Mouse (Mus musculus) cerebellum, adult (tissue): ENCODE data around the gene Dhx58.
A peak's percentile ranks its signal among the peaks of the same experiment; 100 is the strongest.

Experiments used
- ATAC-seq: cut with Nextera tagmentation; 2 replicates; pipeline ENCODE4 v1.9.2; 2017; ENCODE audit warnings: mild to moderate bottlenecking, moderate library complexity, mixed read lengths; ENCODE audit not compliant: insufficient number of reproducible peaks, low FRiP score, low TSS enrichment

Gene Dhx58

GRCm38 (mm10) chr11:100722493-100723028 lies 18.5 kb upstream of the Dhx58 start:
- no peak for ATAC-seq

DNA sequence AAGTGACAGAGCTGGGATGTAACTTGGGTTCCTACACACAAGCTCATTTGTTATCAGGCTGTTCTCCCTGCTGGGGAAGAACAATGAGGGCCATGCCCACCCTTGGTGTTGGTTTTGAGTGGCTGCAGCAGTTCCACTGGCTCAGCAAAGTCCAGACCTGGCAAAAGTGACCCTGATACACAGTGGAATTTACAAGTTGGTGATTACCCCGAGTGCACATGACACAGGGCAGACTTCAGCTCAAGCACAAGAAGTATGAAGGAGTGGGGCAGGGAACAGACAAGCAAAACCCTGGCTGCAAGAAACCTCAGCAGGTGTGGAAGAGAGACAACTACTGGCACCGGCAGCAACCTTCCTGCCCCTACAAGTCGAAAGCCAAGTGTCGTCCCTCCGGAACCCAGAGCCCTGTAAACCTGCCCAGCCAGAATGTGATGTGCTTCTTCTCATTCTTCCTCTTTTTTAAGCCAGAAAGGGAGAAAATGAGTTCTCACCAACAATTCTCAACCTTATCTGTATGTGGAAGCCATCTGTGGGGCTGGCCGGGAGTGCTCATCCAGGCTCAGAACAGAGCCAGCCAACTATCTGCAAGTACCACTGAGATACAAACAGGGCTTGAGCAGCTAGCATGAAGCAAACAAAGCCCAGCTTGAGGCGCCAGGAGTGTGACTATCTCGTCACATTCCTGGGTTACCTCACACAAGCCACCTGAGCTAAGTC lies 17.9 kb upstream of the Dhx58 start:
- ATAC-seq: no peak

GRCm38 (mm10) chr11:100721254-100721653 lies 17.2 kb upstream of the Dhx58 start:
- no peak for ATAC-seq

- ATAC-seq: no peak
Observed at GRCm38 (mm10) chr11:100720345-100720744, 16.3 kb upstream of the Dhx58 start.

- ATAC-seq: no peak
Observed at GRCm38 (mm10) chr11:100719893-100720292, 15.8 kb upstream of the Dhx58 start.

GRCm38 (mm10) chr11:100719312-100719711 lies 15.2 kb upstream of the Dhx58 start:
- ATAC-seq: no peak

DNA sequence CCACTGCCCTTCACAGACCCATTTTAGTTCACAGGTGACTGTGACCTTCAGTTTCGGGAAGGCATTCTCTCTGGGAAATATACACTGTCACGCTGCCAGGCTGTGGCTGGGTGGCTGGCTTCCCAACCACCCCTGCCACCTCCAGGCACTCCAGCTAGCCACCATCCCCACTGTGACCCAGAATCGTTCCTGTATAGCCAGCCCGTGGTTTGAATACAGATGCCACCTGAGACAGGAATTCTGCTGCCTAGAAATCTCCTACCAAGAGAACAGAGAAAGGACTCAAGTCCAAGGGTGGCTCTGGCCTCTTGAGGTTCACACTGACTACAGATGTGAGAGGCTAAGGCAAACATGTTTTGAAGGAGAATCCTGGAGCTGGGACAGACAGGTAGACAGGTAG lies 14.8 kb upstream of the Dhx58 start:
- no peak for ATAC-seq

DNA sequence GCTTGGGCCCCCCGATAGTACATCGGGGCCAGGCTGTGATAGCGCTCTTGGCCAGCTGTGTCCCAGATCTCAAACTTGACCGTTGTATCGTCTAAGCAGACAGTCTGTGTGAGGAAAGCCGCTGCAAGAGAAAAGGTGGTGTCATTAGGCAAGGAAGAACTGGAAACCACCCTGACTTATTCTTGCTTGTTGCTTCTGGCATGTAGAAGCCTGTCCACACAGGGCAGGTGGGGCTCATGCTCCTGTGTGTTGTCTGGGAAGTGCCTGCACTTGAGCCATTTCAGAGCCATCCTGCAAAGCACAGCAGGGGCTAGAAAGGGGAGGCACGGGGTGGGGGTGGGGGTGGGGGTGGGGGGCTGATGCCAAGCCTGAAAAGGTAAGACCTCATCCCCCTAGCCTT lies 14.4 kb upstream of the Dhx58 start:
- ATAC-seq: no peak

DNA sequence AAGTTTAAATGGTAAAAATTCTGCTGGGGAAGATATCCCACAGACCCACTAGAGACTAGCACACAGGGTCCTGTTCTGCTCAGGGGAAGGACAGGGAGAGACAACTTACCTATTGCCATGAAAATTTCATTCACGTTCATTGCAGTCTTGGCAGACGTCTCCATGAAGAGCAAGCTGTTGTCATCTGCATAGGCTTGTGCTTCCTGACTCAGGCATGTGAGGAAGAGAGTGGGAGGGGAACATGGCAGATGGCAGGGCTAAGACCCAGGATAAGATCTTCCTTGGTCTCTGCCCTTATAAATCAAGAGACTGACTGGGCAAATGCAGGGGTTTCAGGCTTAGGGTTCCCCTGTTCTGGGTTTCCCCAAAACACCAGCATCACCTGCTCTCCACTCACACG lies 12.6 kb upstream of the Dhx58 start:
- no peak for ATAC-seq

GRCm38 (mm10) chr11:100714948-100715347 lies 10.9 kb upstream of the Dhx58 start:
- ATAC-seq: no peak

DNA sequence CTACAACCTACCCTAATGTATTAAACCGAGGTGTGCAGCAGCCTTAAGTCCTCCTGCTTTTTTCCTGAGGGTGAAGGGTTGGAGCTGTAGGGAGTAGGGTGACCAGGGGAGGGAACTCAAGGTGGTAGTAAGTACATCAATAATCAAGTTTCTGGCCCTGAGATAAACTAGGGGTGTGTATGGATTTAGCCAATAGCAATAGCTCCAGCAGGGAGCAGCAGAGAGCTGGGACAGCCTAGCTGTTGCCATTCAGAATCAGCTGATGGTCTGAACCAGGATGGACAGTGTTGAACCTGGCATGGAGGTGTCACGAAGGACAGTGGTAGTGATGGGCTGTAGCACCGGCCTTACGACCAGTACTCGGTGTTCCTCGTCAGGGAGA lies 10.5 kb upstream of the Dhx58 start:
- ATAC-seq: no peak

DNA sequence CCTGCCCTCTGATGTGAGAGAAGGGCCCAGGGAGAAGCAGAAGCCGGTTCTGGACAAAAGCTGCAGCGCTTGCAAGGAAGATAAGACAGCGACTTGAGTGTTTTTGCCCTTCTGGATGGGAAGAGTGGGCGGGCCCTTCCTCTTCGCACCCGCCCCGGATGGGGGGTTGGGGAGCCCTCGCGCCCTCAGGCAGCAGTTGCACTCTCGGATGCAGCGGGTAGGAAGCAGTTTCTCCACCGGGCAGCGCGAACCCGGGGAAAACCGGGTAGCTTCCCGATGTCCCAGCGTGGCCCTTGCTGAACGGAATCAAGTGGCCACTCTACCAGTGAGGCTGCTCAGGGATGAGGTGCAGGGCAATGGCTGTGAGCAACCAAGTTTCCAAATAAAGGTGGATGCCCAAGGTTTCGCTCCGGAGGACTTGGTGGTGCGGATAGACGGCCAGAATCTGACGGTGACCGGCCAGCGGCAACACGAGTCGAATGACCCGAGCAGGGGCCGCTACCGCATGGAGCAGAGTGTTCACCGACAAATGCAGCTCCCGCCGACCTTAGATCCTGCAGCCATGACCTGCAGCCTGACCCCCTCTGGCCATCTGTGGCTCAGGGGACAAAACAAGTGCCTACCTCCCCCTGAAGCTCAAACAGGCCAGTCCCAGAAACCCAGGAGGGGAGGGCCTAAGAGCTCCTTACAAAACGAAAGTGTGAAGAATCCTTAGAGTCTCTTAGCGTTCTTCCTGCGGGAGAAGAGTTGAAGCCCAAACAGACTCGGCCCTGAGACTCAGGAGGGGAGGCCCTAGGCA lies 9.9 kb upstream of the Dhx58 start, which contains the start of gene Hspb9:
TSS of gene Hspb9 (plus strand) at position 116 of the 799 bp plus-strand sequence.
- no peak for ATAC-seq

DNA sequence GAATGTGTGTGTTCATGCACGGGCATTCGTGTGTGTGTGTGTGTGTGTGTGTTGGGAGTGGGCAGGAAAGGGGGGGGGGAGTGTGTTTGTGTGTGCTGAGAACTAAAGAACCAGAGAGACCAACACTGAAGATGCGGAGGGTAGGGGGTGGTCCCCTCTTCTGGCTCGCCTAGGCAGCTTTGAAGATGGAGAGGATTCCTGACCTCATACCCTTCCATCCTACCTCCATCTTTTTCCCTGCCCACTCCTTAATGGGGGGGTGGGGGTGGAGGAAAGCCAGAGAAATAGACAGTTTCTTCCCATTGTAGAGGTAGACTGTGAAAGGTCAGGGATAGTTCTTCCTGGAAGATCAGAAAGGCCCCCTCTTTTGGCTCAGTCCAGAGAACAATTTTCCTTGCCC lies 9.1 kb upstream of the Dhx58 start:
- no peak for ATAC-seq

- peak; percentile 83; the same call in 1 of the 2 replicates for ATAC-seq
Observed at GRCm38 (mm10) chr11:100711783-100712615, 7.9 kb upstream of the Dhx58 start, which contains the start of gene Kat2a. Gene Kat2a (minus strand): TSS chr11:100712465.

- no peak for ATAC-seq
Observed at GRCm38 (mm10) chr11:100710977-100711376, 6.9 kb upstream of the Dhx58 start.

GRCm38 (mm10) chr11:100710528-100710927 lies 6.5 kb upstream of the Dhx58 start:
- no peak for ATAC-seq

GRCm38 (mm10) chr11:100709201-100709810 lies 5.2 kb upstream of the Dhx58 start:
- ATAC-seq: no peak

DNA sequence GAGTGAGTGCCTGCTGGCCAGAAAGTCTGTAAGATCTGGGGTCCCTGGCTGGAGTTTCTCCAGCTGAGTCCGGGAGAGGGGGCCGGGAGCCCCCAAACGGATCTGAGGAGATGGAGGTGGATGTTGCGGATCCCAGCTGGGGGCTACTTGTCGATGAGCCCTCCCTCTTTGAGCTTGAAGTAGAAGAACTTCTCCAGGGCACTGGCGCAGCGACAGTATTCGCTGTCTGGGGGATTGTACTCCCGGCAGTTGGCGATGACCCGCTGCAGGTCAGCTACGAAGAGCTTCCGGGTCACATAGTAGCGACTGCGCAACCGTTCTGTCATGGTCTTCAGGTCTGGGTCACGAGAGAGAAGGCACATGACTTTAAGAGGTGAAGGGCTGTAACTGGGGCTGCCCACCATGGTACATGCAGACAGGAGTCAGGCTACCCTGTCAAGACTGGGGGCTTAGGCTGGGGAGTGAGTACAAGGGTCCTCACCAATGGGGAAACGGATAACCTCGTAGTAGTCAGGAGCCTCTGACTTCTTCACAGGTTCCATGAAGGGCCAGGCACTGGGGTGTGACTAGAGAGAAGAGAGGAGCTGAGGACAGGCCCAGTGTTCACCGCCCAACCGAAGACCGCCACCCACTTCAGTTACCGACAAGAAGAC lies 1.1 kb upstream of the Dhx58 start:
- ATAC-seq: no peak

GRCm38 (mm10) chr11:100703366-100703765 lies 705 bp downstream of the Dhx58 start:
- ATAC-seq: no peak

GRCm38 (mm10) chr11:100702906-100703305 lies 1.2 kb downstream of the Dhx58 start:
- no peak for ATAC-seq
